8 mouse cellular contexts compared by ENCODE assay signal in genomic region chr12:24707954-24708823, GRCm38 (mm10). TPM values are rescaled to one million over a fixed set of nuclear protein-coding genes. Genes with fewer than 3 reads are reported as not detected.
A peak's percentile ranks its signal among the peaks of the same experiment; 100 is the strongest.
DNase-seq lines count a peak whose midpoint lies in the region; ATAC-seq lines count a peak whose summit lies in the region.

Gene Rrm2 (plus strand): TSS chr12:24708241.

- peaks cover 27% of the 10 kb centered on the region for H3K4me1 ChIP-seq in intestine, embryonic 16.5 days (ENCODE audit: control insufficient read depth, insufficient read depth, low read length)

- DNase-seq in adrenal gland, adult 2 months: peak; percentile 96
- DNase-seq in embryo, embryonic 11 days: peak; percentile 98
- DNase-seq in gastrocnemius, postnatal 36 days: peak; percentile 89 to 94
- DNase-seq in left cerebral cortex, postnatal 25 days (ENCODE audit: low spot score in 2 of 2): peak; percentile 90 to 92
- peak; percentile 98 for DNase-seq in mesoderm, embryonic 11.5 days (ENCODE audit: low read depth, low spot score)
- DNase-seq in right cerebral cortex, postnatal 25 days: peak; percentile 92
- peak; percentile 92 to 93 for DNase-seq in urinary bladder, postnatal 36 days (ENCODE audit: low spot score in 2 of 2)

- H3K27ac ChIP-seq in intestine, embryonic 16.5 days (ENCODE audit: low read length): peak within 1 kb of the TSS; percentile 68

- H3K4me3 ChIP-seq in intestine, embryonic 16.5 days (ENCODE audit: low read length): peak within 1 kb of the TSS; percentile 92

- ATAC-seq in intestine, embryonic 16.5 days: peak; percentile 91

- H3K4me2 ChIP-seq in intestine, embryonic 16.5 days (ENCODE audit: low read depth, low read length): peak within 1 kb of the TSS; percentile 85

- H3K9ac ChIP-seq in intestine, embryonic 16.5 days (ENCODE audit: low read depth, low read length): peak within 1 kb of the TSS; percentile 83

- no peaks in the 10 kb centered on the region; the same call in 1 of the 2 replicates for H3K36me3 ChIP-seq in intestine, embryonic 16.5 days (ENCODE audit: control insufficient read depth, insufficient read depth, low read length)

- H3K27me3 ChIP-seq in intestine, embryonic 16.5 days (replicated peaks; ENCODE audit: control insufficient read depth, insufficient read depth, low read length): no peaks in the 10 kb centered on the region

- whole genome bisulfite sequencing in intestine, embryonic 16.5 days: under 1% methylated on average over 83 of the region's 83 CpGs

- H3K9me3 ChIP-seq in intestine, embryonic 16.5 days (ENCODE audit: control insufficient read depth, low read length): no peaks in the 10 kb centered on the region

- intact Hi-C loops in gastrocnemius, postnatal 36 days (cut with DNase I): loop anchor here (5.0 kb wide), 1 partner anchor 124 kb away; the partner anchor contains the start of gene Mboat2
- intact Hi-C loops in left cerebral cortex, postnatal 25 days (cut with DNase I): loop anchor here (1.0 kb wide), 2 partner anchors 240 to 267 kb away; no protein-coding TSS in a partner anchor

RNA-seq across cellular contexts. Expression of gene Rrm2, which starts in this region (rescaled TPM):
- 1 to 10 TPM; 7.7 to 9.1 TPM for total RNA-seq in adrenal gland, adult 2 months (2021)
- polyA plus RNA-seq in adrenal gland, adult 2 months (2012; rRNA removed): 2.8 and 6.0 TPM in 2 replicates
- 1 to 10 TPM; 2.1 to 3.0 TPM for total RNA-seq in gastrocnemius, postnatal 36 days (2021)
- polyA plus RNA-seq in intestine, embryonic 16.5 days (2015; fragmentation: Nextera tagmentation; extraction: Ambion mirVana): 122 and 147 TPM in 2 replicates
- total RNA-seq in left cerebral cortex, postnatal 25 days (2021): 1 to 10 TPM; 2.3 to 3.0 TPM

Comparison
In these comparisons a context has a peak if more than half of its experiments do, and no peak if none do; other contexts are left out.
1. Peak in every context shown above with its lines: DNase-seq, ATAC-seq, H3K4me3 ChIP-seq and H3K27ac ChIP-seq.
2. RNA of gene Rrm2 (polyA plus RNA-seq): 122 to 147 TPM in intestine, embryonic 16.5 days; 2.8 to 6.0 TPM in adrenal gland, adult 2 months; every median in the first group is over 10 times any median in the second.